Mouse (Mus musculus): ENCODE measurements around the gene Tbc1d10b. TPM values are rescaled to one million over a fixed set of nuclear protein-coding genes. Genes with fewer than 3 reads are reported as not detected.

The Tbc1d10b gene
- 37.4 and 43.3 TPM in 2 replicates for total RNA-seq (2012; rRNA removed)
- polyA plus RNA-seq (2012; ENCODE audit: insufficient read depth in 1 of 2, insufficient read length in 2 of 2, low read depth in 1 of 2, low replicate concordance in 2 of 2, missing spikeins in 1 of 2) = 10 to 100 TPM in 1 of 2 experiments, not detected in 1; 70.3 TPM

GRCm38 (mm10) chr7:127208295-127208552 lies at the start of gene Tbc1d10b:
Tbc1d10b (minus strand) TSS chr7:127208468.
- Histone ChIP-seq H3K9ac (ENCODE audit: control insufficient read depth, low read depth, low read length, poor library complexity, severe bottlenecking) (peak within 1 kb of the TSS; percentile 86), H3K36me3 (ENCODE audit: control insufficient read depth in 1 of 2, insufficient read depth in 2 of 2, low read length in 2 of 2) (peaks cover 4 to 21% of the 10 kb centered on the region in 2 experiments; a peak in 3 of 4 replicates), H3K4me3 (ENCODE audit: control insufficient read depth in 1 of 2, insufficient read depth in 1 of 2, low read depth in 2 of 2, low read length in 2 of 2) (peak within 1 kb of the TSS; percentile 99), H3K4me1 (ENCODE audit: control insufficient read depth in 1 of 2, insufficient read depth in 2 of 2, low read length in 2 of 2) (peaks cover 0 to 24% of the 10 kb centered on the region in 2 experiments; a peak in 3 of 4 replicates), H3K27me3 (ENCODE audit: control insufficient read depth in 1 of 2, insufficient read depth in 2 of 2, low read length in 2 of 2) (no peaks in the 10 kb centered on the region), H3K79me2 (ENCODE audit: control insufficient read depth, insufficient read depth, low read length, poor library complexity) (peaks cover 41% of the 10 kb centered on the region), H3K27ac (ENCODE audit: control insufficient read depth, low read depth, low read length) (peak within 1 kb of the TSS; percentile 84), H3K9me3 (replicated peaks; ENCODE audit: insufficient read depth, low read length) (no peaks in the 10 kb centered on the region)
- TF ChIP-seq UBTF (IDR thresholded peaks at IDR 0.05; ENCODE audit: borderline replicate concordance, insufficient read depth, low read depth, low read length) = 0 out of 2 replicates have a peak, but pooled peaks have one; percentile 30
- 0 out of 2 replicates have a peak, but pooled peaks have one; percentile 33 for TF ChIP-seq MXI1 (IDR thresholded peaks at IDR 0.05; ENCODE audit: low read depth, low read length)
- TF ChIP-seq EP300 (IDR thresholded peaks at IDR 0.05; ENCODE audit: low read depth in 1 of 2, low read length in 2 of 2) = no peak
- TF ChIP-seq MYC (IDR thresholded peaks at IDR 0.05; ENCODE audit: low read depth, low read length) = no peak
- no peak for TF ChIP-seq MEF2A (IDR thresholded peaks at IDR 0.05; ENCODE audit: extremely low read depth, insufficient replicate concordance, low read depth, low read length, poor library complexity, severe bottlenecking)
- DNase-seq (ENCODE audit: low read depth, low spot score) = no peak

GRCm38 (mm10) chr7:127256518-127256917 lies 48.2 kb upstream of the Tbc1d10b start:
- no peaks in the 10 kb centered on the region for H3K27me3 ChIP-seq (ENCODE audit: control insufficient read depth in 1 of 2, insufficient read depth in 2 of 2, low read length in 2 of 2)
- H3K27ac ChIP-seq (ENCODE audit: control insufficient read depth, low read depth, low read length) = no peak overlapping the region
- peaks cover 15 to 26% of the 10 kb centered on the region in 2 experiments for H3K4me1 ChIP-seq (ENCODE audit: control insufficient read depth in 1 of 2, insufficient read depth in 2 of 2, low read length in 2 of 2)
- TF ChIP-seq TBP (IDR thresholded peaks at IDR 0.05; ENCODE audit: low read depth, low read length) = no peak
- TF ChIP-seq ZC3H11A (IDR thresholded peaks at IDR 0.05; ENCODE audit: low read depth, low read length) = no peak
- TF ChIP-seq MXI1 (IDR thresholded peaks at IDR 0.05; ENCODE audit: low read depth, low read length) = no peak
- 0 out of 2 replicates have a peak, but pooled peaks have one; percentile 34 for TF ChIP-seq ZMIZ1 (IDR thresholded peaks at IDR 0.05; ENCODE audit: low read depth, low read length)
- TF ChIP-seq ELF1 (IDR thresholded peaks at IDR 0.05; ENCODE audit: low read depth, low read length) = no peak
- H3K9me3 ChIP-seq (replicated peaks; ENCODE audit: insufficient read depth, low read length) = no peaks in the 10 kb centered on the region
- H3K36me3 ChIP-seq (ENCODE audit: control insufficient read depth in 1 of 2, insufficient read depth in 2 of 2, low read length in 2 of 2) = peaks cover 0 to 27% of the 10 kb centered on the region in 2 experiments
- no peak overlapping the region for H3K9ac ChIP-seq (ENCODE audit: control insufficient read depth, low read depth, low read length, poor library complexity, severe bottlenecking)
- no peak for DNase-seq (ENCODE audit: low read depth, low spot score)
- no peak overlapping the region for H3K4me3 ChIP-seq (ENCODE audit: control insufficient read depth in 1 of 2, insufficient read depth in 1 of 2, low read depth in 2 of 2, low read length in 2 of 2)
- peaks cover 11% of the 10 kb centered on the region for H3K79me2 ChIP-seq (ENCODE audit: control insufficient read depth, insufficient read depth, low read length, poor library complexity)

DNA sequence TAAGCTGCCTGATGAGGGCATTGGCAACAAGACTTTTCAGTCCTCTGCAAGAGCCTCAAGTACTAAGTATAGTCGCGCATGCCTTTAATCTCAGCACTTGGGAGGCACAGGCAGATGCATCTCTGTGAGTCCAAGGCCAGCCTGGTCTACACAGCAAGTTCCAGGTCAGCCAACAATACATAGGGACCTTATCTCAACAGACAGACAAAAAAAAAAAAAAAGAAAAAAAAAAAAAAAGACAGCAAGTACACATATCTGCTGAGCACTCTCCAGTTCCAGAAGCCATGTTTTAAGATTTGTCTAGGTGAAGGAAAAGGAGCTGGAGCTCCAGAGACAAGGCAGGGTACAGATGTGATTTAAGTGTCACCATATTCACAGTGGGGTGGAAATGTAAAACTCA lies 47.7 kb upstream of the Tbc1d10b start:
- DNase-seq (ENCODE audit: low read depth, low spot score) = peak; percentile 47
- H3K27me3 ChIP-seq (ENCODE audit: control insufficient read depth in 1 of 2, insufficient read depth in 2 of 2, low read length in 2 of 2) = no peaks in the 10 kb centered on the region
- TF ChIP-seq MAFK (IDR thresholded peaks at IDR 0.05; ENCODE audit: borderline replicate concordance, low read depth, low read length) = no peak
- no peak for TF ChIP-seq MAZ (IDR thresholded peaks at IDR 0.05; ENCODE audit: low read depth, low read length)
- TF ChIP-seq ZKSCAN1 (IDR thresholded peaks at IDR 0.05; ENCODE audit: low read depth, low read length) = no peak
- no peak for TF ChIP-seq MYB (IDR thresholded peaks at IDR 0.05; ENCODE audit: low read depth, low read length)
- TF ChIP-seq SIN3A (IDR thresholded peaks at IDR 0.05; ENCODE audit: low read length) = no peak
- no peak for TF ChIP-seq UBTF (IDR thresholded peaks at IDR 0.05; ENCODE audit: borderline replicate concordance, insufficient read depth, low read depth, low read length)
- peak; percentile 58 for TF ChIP-seq GATA1 (IDR thresholded peaks at IDR 0.05; ENCODE audit: low read depth, low read length)
- no peak for TF ChIP-seq EP300 (IDR thresholded peaks at IDR 0.05; ENCODE audit: low read depth in 1 of 2, low read length in 2 of 2)
- TF ChIP-seq POLR2AphosphoS2 (IDR thresholded peaks at IDR 0.05; ENCODE audit: low read length) = no peak
- no peak for TF ChIP-seq SMC3 (IDR thresholded peaks at IDR 0.05; ENCODE audit: low read depth, low read length)
- TF ChIP-seq POLR2AphosphoS5 (IDR thresholded peaks at IDR 0.05; ENCODE audit: borderline replicate concordance, low read depth, low read length) = no peak
- TF ChIP-seq ZNF384 (IDR thresholded peaks at IDR 0.05; ENCODE audit: low read depth, low read length) = peak; percentile 97
- TF ChIP-seq TBP (IDR thresholded peaks at IDR 0.05; ENCODE audit: low read depth, low read length) = no peak
- TF ChIP-seq MEF2A (IDR thresholded peaks at IDR 0.05; ENCODE audit: extremely low read depth, insufficient replicate concordance, low read depth, low read length, poor library complexity, severe bottlenecking) = no peak
- no peak for TF ChIP-seq CHD1 (IDR thresholded peaks at IDR 0.05; ENCODE audit: low read depth, low read length)
- peaks cover 11% of the 10 kb centered on the region for H3K79me2 ChIP-seq (ENCODE audit: control insufficient read depth, insufficient read depth, low read length, poor library complexity)
- H3K9ac ChIP-seq (ENCODE audit: control insufficient read depth, low read depth, low read length, poor library complexity, severe bottlenecking) = no peak overlapping the region
- H3K36me3 ChIP-seq (ENCODE audit: control insufficient read depth in 1 of 2, insufficient read depth in 2 of 2, low read length in 2 of 2) = peaks cover 0 to 25% of the 10 kb centered on the region in 2 experiments
- no peaks in the 10 kb centered on the region for H3K9me3 ChIP-seq (replicated peaks; ENCODE audit: insufficient read depth, low read length)
- no peak overlapping the region for H3K27ac ChIP-seq (ENCODE audit: control insufficient read depth, low read depth, low read length)
- H3K4me1 ChIP-seq (ENCODE audit: control insufficient read depth in 1 of 2, insufficient read depth in 2 of 2, low read length in 2 of 2) = peaks cover 12 to 22% of the 10 kb centered on the region in 2 experiments
- H3K4me3 ChIP-seq (ENCODE audit: control insufficient read depth in 1 of 2, insufficient read depth in 1 of 2, low read depth in 2 of 2, low read length in 2 of 2) = no peak overlapping the region

Data from MEL (cell line).